Mouse (Mus musculus) forebrain, embryonic 12.5 days (tissue): ENCODE data around the gene Vangl1. TPM values are rescaled to one million over a fixed set of nuclear protein-coding genes. Genes with fewer than 3 reads are reported as not detected.

Source experiments
- ATAC-seq: fragments of 200-750 bp; cut with Nextera tagmentation; 2 replicates; pipeline ENCODE4 v1.8.0; 2017; ENCODE audit warnings: moderate TSS enrichment; ENCODE audit not compliant: low FRiP score
- H3K27ac ChIP-seq: fragments of 300-500 bp; sonication (generic); 2 replicates; pipeline ENCODE4 v1.5.1; 2016; ENCODE audit warnings: mild to moderate bottlenecking
- H3K27me3 ChIP-seq: fragments of 300-500 bp; sonication (generic); 2 replicates; pipeline ENCODE4 v1.6.1; 2016; ENCODE audit warnings: mild to moderate bottlenecking
- H3K36me3 ChIP-seq: fragments of 300-500 bp; sonication (generic); replicated peaks from 2 replicates; pipeline ENCODE4 v1.6.1; 2016; ENCODE audit warnings: mild to moderate bottlenecking
- H3K4me1 ChIP-seq: fragments of 300-500 bp; sonication (generic); 2 replicates; pipeline ENCODE4 v1.6.1; 2016
- H3K4me2 ChIP-seq: fragments of 300-500 bp; sonication (generic); 2 replicates; pipeline ENCODE4 v1.6.1; 2016; ENCODE audit warnings: mild to moderate bottlenecking, moderate library complexity
- H3K4me3 ChIP-seq: fragments of 300-500 bp; sonication (generic); replicated peaks from 2 replicates; pipeline ENCODE4 v1.5.1; 2016; ENCODE audit warnings: mild to moderate bottlenecking
- H3K9ac ChIP-seq: fragments of 300-500 bp; sonication (generic); 2 replicates; pipeline ENCODE4 v1.6.1; 2016; ENCODE audit warnings: mild to moderate bottlenecking
- H3K9me3 ChIP-seq: fragments of 300-500 bp; sonication (generic); 2 replicates; pipeline ENCODE4 v1.6.1; 2016
- WGBS: fragments of 180-500 bp; shearing (Covaris S2); methylation state at CpG from one replicate; pipeline ENCODE4 v1.1.7; 2016; 5-methylcytosine and 5-hydroxymethylcytosine counted together
- polyA plus RNA-seq: library from polyadenylated mRNA; unstranded; fragments of >200 nt; fragmentation: Nextera tagmentation; extraction: Ambion mirVana; gene quantifications from 2 replicates; pipeline ENCODE4 v1.2.1, GENCODE M21; 2016

Vangl1 gene
- polyA plus RNA-seq, 1 experiment from 2014 or later = 5.8 TPM

- no peak overlapping the region for H3K9ac ChIP-seq
- H3K4me2 ChIP-seq = no peak overlapping the region
- H3K9me3 ChIP-seq = no peaks in the 10 kb centered on the region
- H3K27ac ChIP-seq = no peak overlapping the region
- H3K4me1 ChIP-seq = peaks cover 14% of the 10 kb centered on the region
- WGBS = 88% methylated on average over 9 of the region's 9 CpGs
- no peak overlapping the region for H3K4me3 ChIP-seq
- no peaks in the 10 kb centered on the region for H3K27me3 ChIP-seq
- H3K36me3 ChIP-seq = no peaks in the 10 kb centered on the region
- ATAC-seq = 0 out of 2 replicates have a peak, but pooled peaks have one; percentile 46
These were observed 72.7 kb downstream of the Vangl1 start for GRCm38 (mm10) chr3:102131627-102132324.

- Histone ChIP-seq H3K36me3 (no peaks in the 10 kb centered on the region), H3K4me3 (no peak overlapping the region), H3K27ac (no peak overlapping the region), H3K27me3 (no peaks in the 10 kb centered on the region), H3K4me1 (peaks cover 7% of the 10 kb centered on the region), H3K4me2 (no peak overlapping the region), H3K9ac (no peak overlapping the region), H3K9me3 (no peaks in the 10 kb centered on the region)
- 64% methylated on average over 6 of the region's 6 CpGs for WGBS
- ATAC-seq = no peak
These were observed 74.0 kb downstream of the Vangl1 start for GRCm38 (mm10) chr3:102130478-102130877.

- H3K9ac ChIP-seq = no peak overlapping the region
- H3K4me3 ChIP-seq = no peak overlapping the region
- 88% methylated on average over 2 of the region's 2 CpGs for WGBS
- no peaks in the 10 kb centered on the region for H3K36me3 ChIP-seq
- H3K4me1 ChIP-seq = 0 out of 2 replicates have a peak, but pooled peaks cover 4% of the 10 kb centered on the region
- H3K4me2 ChIP-seq = no peak overlapping the region
- H3K9me3 ChIP-seq = no peaks in the 10 kb centered on the region
- no peaks in the 10 kb centered on the region for H3K27me3 ChIP-seq
- no peak overlapping the region for H3K27ac ChIP-seq
- ATAC-seq = no peak
These were observed 76.3 kb downstream of the Vangl1 start for GRCm38 (mm10) chr3:102128242-102128641.

- H3K4me1 ChIP-seq = 0 out of 2 replicates have a peak, but pooled peaks cover 3% of the 10 kb centered on the region
These were observed 77.4 kb downstream of the Vangl1 start for GRCm38 (mm10) chr3:102127114-102127513.

GRCm38 (mm10) chr3:102125546-102125945, 78.9 kb downstream of the Vangl1 start:
- no peak for ATAC-seq
- Histone ChIP-seq H3K27me3 (no peaks in the 10 kb centered on the region), H3K4me1 (no peaks in the 10 kb centered on the region), H3K9ac (no peak overlapping the region), H3K36me3 (no peaks in the 10 kb centered on the region), H3K4me2 (no peak overlapping the region), H3K4me3 (no peak overlapping the region), H3K9me3 (no peaks in the 10 kb centered on the region), H3K27ac (no peak overlapping the region)
- 17% methylated on average over 1 of the region's 1 CpGs for WGBS

More at GRCm38 (mm10) chr3:102127114-102127513, 77.4 kb downstream of the Vangl1 start:
- 86% methylated on average over 2 of the region's 2 CpGs for WGBS
- no peak overlapping the region for H3K4me3 ChIP-seq
- ATAC-seq = no peak
- no peak overlapping the region for H3K27ac ChIP-seq
- no peaks in the 10 kb centered on the region for H3K36me3 ChIP-seq
- no peak overlapping the region for H3K9ac ChIP-seq
- no peak overlapping the region for H3K4me2 ChIP-seq
- no peaks in the 10 kb centered on the region for H3K9me3 ChIP-seq
- no peaks in the 10 kb centered on the region for H3K27me3 ChIP-seq

GRCm38 (mm10) chr3:102123654-102124053, 80.8 kb downstream of the Vangl1 start:
- no peak overlapping the region for H3K27ac ChIP-seq
- 79% methylated on average over 6 of the region's 6 CpGs for WGBS
- H3K9me3 ChIP-seq = no peaks in the 10 kb centered on the region
- no peaks in the 10 kb centered on the region for H3K36me3 ChIP-seq
- H3K27me3 ChIP-seq = no peaks in the 10 kb centered on the region
- no peak overlapping the region for H3K4me2 ChIP-seq
- H3K9ac ChIP-seq = no peak overlapping the region
- no peak overlapping the region for H3K4me3 ChIP-seq
- no peak for ATAC-seq
- H3K4me1 ChIP-seq = no peaks in the 10 kb centered on the region

GRCm38 (mm10) chr3:102122046-102122445, 82.4 kb downstream of the Vangl1 start:
- Histone ChIP-seq H3K9me3 (no peaks in the 10 kb centered on the region), H3K27ac (no peak overlapping the region), H3K36me3 (no peaks in the 10 kb centered on the region), H3K4me3 (no peak overlapping the region), H3K9ac (no peak overlapping the region), H3K4me1 (no peaks in the 10 kb centered on the region), H3K4me2 (no peak overlapping the region), H3K27me3 (no peaks in the 10 kb centered on the region)
- WGBS = 63% methylated on average over 7 of the region's 7 CpGs
- no peak for ATAC-seq

- H3K4me1 ChIP-seq = no peaks in the 10 kb centered on the region
- H3K36me3 ChIP-seq = no peaks in the 10 kb centered on the region
- no peak for ATAC-seq
- no peaks in the 10 kb centered on the region for H3K9me3 ChIP-seq
- no peak overlapping the region for H3K9ac ChIP-seq
- no peaks in the 10 kb centered on the region for H3K27me3 ChIP-seq
- no peak overlapping the region for H3K4me3 ChIP-seq
- no peak overlapping the region for H3K27ac ChIP-seq
- H3K4me2 ChIP-seq = no peak overlapping the region
These were observed 83.5 kb downstream of the Vangl1 start for GRCm38 (mm10) chr3:102120947-102121346.

- Histone ChIP-seq H3K36me3 (no peaks in the 10 kb centered on the region), H3K27ac (no peak overlapping the region), H3K27me3 (no peaks in the 10 kb centered on the region), H3K4me1 (no peaks in the 10 kb centered on the region), H3K9ac (no peak overlapping the region), H3K4me2 (no peak overlapping the region), H3K9me3 (no peaks in the 10 kb centered on the region), H3K4me3 (no peak overlapping the region)
- WGBS = 82% methylated on average over 7 of the region's 7 CpGs
- ATAC-seq = no peak
These were observed 92.4 kb downstream of the Vangl1 start for GRCm38 (mm10) chr3:102111979-102112599.

GRCm38 (mm10) chr3:102108201-102108600, 96.3 kb downstream of the Vangl1 start:
- Histone ChIP-seq H3K9ac (no peak overlapping the region), H3K27me3 (no peaks in the 10 kb centered on the region), H3K4me1 (no peaks in the 10 kb centered on the region), H3K4me2 (no peak overlapping the region), H3K36me3 (no peaks in the 10 kb centered on the region), H3K9me3 (no peaks in the 10 kb centered on the region), H3K27ac (no peak overlapping the region), H3K4me3 (no peak overlapping the region)
- 90% methylated on average over 3 of the region's 3 CpGs for WGBS
- ATAC-seq = no peak

- WGBS = 79% methylated on average over 9 of the region's 9 CpGs
- H3K9ac ChIP-seq = no peak overlapping the region
- H3K9me3 ChIP-seq = no peaks in the 10 kb centered on the region
- peaks cover 4% of the 10 kb centered on the region; the same call in 1 of the 2 replicates for H3K27me3 ChIP-seq
- no peak overlapping the region for H3K27ac ChIP-seq
- no peak for ATAC-seq
- no peak overlapping the region for H3K4me3 ChIP-seq
- no peaks in the 10 kb centered on the region for H3K4me1 ChIP-seq
- no peaks in the 10 kb centered on the region for H3K36me3 ChIP-seq
- H3K4me2 ChIP-seq = no peak overlapping the region
These were observed 100.5 kb downstream of the Vangl1 start for GRCm38 (mm10) chr3:102103811-102104565.
